Mouse (Mus musculus) MN1 (cell line): ENCODE measurements around the gene Vps18.

ENCODE experiments used
- DNase-seq: peaks from one replicate; pipeline ENCODE4 v3.0.0-alpha.2; 2016; ENCODE audit warnings: low spot score

Vps18 gene

DNA sequence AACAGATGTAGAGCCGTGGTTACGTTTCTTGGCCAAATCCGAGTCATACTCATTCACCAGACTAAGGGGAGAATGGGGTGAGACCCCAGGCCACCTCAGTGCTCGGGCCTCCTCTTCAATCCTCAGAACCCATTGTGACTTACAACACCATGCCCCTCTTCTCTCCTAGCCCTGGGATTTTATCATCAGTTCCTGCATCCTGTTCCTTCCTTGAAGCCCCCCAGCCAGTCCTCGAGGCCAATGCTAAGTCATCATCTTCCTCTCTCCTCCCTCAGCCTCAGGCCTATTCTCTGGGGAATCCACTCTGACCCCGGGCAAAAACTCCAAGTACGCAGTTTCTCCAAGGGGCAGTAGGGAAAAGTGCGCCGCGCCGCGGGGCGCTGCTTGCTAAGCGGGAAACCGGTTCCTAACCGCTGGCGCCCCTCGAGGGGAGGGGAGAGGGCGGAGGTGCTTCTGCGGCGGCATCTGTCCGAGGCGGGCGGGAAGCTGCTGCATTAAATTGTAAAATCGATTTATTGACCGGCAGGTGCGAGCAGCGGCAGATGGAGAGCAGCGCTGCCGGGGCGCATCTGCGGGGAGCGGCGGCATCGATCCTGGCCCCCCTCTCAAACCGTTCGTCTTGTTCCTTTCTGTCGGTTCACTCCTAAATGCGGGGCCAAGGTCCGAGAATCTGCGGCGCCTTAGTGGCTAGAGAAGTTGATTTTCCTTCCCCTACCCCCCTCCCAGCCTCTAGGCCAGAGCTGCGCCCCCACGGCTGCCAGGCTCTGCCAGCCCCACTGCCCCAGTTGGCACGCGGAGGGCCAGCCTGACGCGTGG, 33.4 kb downstream of the Vps18 start:
- DNase-seq: peak; percentile 46

DNA sequence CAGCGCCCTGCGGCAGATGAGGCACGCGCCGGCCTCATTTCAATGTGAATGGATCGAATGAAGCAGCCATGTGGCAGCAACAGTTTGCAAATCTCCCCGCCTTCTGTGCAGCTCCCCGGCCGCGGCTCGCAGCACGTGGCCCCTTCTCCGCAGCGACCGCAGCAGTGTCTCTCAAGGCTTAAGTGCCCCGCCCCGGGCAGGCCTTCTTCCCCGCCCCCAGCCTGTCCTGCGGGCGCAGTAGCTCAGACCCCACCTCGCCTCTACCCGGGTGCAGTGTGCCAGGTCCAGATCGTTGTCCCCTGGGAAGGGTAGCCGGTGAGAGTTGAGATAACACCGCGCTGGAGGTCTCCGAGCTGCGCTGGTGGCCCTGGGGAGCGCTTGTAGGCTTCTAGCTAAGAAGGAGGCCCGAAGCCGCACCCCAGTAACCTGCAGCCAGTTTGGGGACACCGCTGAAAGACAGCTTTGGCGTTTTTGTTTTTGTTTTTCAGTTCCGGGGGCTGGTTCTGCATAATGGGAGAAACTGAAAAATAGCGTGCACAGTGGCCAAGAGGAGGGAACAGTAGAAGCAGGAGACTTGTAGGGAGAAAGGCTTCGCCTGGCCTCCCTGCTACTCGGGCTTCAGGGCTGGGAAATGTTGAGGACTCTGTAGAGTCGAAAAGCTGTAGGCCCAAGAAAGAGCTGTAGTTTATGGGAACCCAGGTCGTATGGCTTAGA, 34.2 kb downstream of the Vps18 start:
- peak; percentile 65 for DNase-seq

DNA sequence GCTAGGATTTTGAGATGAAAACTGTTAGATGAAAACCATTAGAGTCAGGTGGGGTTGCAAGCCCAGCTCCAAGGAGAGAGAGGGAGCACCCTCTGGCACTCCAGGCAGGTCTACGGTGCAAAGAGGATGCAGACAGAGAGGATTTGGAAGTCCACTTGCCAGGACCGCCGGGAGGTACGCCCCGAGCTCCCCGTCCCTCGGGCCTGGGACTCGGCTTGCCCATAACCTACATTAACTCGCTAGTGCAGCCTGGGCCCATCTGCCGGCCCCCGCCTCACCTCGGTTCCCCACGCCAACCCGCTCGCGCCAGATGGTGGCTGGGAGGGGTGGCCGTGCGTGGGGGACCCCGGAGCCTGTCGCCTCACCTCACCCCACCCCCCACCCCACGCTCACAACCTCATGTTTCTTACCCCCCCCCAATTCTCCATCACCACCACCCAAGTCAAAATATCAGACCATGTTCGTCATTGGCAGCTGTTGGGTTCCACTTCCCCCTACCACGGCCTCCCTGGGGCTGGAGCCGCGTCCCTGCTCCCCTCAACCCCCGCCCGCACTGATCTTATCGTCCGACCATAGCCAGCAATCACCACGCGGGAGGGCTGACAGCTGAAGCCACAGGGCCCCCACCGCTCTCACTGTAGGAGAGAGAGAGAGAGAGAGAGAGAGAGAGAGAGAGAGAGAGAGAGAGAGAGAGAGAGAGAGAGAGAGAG, 35.5 kb downstream of the Vps18 start:
- no peak for DNase-seq

DNA sequence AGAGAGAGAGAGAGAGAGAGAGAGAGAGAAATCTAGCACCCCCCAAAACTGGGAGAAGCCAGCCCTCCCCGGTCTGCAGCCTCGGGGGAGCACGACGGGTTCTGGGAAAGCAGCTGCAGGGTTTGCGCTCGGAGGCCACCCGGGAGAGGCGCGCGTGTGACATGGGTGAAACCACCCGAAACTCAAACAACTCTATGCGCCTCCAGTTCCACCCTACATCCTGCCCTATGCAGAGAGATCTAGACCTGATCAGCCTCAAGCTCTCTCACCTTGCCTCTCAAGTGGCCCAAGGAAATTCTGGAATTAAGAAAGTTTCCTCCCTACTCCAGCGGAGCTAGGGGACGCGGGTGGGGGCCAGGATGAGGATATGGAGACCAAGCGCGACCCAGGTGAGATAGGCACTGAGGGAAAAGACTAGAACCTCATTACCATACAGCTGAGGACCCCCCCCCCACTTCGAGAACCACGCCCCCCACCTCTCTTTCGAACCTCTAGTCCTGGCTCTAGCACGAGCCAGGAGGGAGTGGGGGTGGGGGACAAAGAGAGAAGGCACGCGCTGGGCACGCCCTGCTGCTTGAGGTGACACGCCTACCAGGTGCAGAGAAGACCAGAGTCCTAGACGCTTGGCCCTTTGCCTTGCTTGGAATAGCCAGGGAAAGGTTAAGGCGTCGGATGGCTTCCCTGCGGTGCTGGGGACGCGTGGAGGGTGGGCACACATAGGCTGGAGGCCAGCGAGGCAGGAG, 36.2 kb downstream of the Vps18 start:
- DNase-seq: no peak

DNA sequence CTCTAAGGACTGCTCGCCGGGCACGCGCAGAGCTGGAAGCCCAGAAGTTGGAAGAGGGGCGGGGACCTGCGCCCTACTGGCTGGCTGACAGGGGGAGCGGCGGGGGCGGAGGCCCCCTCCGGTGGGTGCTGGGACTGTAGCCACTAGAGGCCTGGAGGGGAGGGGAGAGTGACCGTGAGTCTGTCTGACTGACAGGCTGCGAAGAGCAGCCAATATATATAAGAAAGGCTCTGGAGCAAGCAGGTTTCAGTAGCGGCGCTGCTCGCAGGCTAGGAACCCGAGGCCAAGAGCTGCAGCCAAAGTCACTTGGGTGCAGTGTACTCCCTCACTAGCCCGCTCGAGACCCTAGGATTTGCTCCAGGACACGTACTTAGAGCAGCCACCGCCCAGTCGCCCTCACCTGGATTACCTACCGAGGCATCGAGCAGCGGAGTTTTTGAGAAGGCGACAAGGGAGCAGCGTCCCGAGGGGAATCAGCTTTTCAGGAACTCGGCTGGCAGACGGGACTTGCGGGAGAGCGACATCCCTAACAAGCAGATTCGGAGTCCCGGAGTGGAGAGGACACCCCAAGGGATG, 37.1 kb downstream of the Vps18 start, which contains the start of gene Dll4:
Gene Dll4, plus strand, starts transcription at position 217 of the 576 bp plus-strand sequence.
- peak; percentile 71 for DNase-seq

DNA sequence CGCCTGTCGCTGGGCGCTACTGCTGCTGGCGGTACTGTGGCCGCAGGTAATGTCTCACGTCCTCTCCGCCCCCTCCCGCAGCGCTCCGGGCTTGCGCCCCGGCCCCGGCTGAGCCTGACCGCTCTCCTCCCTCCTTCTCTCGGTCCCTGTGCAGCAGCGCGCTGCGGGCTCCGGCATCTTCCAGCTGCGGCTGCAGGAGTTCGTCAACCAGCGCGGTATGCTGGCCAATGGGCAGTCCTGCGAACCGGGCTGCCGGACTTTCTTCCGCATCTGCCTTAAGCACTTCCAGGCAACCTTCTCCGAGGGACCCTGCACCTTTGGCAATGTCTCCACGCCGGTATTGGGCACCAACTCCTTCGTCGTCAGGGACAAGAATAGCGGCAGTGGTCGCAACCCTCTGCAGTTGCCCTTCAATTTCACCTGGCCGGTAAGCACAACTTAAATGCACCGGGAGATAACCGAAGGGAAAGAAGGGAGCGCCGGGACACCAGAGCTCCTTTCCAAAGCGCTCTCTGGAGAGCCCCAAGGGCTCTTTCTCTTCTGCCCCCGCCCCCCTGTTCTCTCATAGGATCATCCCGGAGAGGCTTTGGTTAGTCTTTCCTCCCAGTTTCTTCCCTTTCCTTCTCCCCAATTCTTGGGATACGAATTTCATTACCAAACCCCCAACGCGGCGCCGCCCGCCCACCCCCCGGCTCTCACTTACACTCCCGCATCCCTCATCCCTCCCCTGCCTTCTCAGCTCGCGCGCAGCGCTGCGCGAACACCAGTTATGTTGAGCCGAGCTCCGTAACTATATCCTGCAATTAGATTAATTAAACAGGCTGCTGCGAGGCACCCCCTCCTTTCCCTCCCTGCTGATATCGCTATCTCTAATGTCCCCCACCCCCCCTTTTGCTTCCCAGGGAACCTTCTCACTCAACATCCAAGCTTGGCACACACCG, 37.9 kb downstream of the Vps18 start:
- DNase-seq: peak; percentile 33

DNA sequence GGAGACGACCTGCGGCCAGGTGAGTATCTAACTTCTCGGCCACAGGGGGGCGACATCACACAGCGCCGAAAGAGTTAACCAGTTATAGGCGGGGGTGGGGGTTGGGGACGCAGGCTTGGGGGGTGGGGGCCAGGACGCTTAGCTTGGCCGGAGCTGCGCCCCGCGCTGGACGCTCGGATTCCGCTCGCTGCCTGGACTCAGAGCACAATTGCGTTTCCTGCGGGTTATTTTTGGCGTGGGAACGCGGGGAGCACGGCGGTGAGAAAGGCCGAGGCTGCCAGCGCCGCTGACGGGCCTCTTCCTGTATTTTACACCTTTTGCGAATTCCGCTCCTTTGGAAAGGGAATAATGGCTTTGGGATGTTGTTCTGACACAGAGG, 38.6 kb downstream of the Vps18 start:
- peak; percentile 26 for DNase-seq

DNA sequence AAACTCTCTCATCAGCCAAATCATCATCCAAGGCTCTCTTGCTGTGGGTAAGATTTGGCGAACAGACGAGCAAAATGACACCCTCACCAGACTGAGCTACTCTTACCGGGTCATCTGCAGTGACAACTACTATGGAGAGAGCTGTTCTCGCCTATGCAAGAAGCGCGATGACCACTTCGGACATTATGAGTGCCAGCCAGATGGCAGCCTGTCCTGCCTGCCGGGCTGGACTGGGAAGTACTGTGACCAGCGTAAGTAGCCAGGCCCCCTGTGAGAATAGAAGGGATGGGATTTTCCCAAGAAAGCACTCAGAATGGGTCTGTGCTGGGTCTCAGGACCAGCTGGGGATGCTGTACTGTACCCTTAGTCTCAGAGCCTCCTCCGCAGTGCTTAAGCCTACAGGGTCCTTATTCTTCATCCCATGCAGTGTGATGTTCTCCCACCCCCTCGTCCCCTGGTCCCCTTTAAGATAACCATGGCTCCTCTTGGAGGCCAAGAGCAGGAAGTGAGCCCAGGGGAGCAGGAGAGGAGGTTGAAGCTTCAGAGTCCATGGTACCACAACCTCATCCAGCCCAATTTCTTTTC, 39.5 kb downstream of the Vps18 start:
- no peak for DNase-seq

DNA sequence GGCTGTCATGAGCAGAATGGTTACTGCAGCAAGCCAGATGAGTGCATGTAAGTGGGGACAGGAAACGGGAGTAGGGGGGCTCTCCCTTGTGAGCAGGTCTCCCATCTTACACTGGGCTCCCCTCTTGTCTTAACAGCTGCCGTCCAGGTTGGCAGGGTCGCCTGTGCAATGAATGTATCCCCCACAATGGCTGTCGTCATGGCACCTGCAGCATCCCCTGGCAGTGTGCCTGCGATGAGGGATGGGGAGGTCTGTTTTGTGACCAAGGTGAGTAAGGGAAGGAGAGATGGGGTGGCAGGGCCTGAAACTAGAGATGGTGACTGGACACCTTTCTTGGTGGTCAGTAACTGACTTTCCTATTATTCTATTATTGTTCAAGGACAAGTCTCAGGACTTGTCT, 40.0 kb downstream of the Vps18 start:
- no peak for DNase-seq

DNA sequence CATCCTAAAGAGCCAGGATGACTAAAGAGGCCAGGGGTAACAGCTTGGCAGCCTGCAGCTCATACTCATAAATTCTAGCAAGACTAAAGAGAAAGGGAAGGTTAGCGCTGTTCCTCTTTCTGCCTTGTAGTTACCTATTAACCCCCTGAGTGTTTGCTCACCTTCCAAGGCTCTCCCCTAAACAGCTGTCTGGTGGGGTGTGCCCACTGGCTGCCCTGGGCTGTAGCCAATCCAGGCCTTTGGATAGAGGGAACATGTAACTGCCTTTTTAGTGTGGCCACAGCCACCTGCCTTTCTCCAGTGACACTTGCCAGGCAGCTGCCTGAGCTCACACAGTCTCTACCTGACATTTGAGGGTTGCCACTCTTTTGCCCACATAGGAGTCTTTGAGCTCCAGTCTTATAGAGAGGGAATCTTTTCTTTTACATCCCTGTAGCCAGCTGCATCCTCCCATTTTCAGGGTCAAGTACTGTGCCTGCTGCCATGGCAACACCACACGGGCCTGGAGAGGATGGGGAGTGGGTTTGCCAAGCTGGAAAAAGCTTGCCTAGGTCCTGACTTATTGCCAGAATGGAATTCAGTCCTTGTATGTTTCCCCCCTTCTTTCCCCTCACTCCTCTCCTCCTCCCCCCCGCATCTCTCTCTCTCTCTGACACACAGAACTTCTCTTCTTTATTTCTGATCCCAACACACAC, 40.7 kb downstream of the Vps18 start:
- no peak for DNase-seq

DNA sequence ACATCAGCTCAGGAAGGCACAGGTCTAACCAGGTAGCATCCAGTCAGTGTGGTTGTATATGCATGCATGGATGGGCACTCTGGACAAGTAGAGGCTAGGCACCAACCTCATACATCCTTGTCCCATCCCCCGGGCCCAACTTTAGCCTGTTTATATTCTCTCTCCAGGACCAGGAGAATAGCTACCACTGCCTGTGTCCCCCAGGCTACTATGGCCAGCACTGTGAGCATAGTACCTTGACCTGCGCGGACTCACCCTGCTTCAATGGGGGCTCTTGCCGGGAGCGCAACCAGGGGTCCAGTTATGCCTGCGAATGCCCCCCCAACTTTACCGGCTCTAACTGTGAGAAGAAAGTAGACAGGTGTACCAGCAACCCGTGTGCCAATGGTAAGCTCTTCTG, 42.3 kb downstream of the Vps18 start:
- DNase-seq: no peak

DNA sequence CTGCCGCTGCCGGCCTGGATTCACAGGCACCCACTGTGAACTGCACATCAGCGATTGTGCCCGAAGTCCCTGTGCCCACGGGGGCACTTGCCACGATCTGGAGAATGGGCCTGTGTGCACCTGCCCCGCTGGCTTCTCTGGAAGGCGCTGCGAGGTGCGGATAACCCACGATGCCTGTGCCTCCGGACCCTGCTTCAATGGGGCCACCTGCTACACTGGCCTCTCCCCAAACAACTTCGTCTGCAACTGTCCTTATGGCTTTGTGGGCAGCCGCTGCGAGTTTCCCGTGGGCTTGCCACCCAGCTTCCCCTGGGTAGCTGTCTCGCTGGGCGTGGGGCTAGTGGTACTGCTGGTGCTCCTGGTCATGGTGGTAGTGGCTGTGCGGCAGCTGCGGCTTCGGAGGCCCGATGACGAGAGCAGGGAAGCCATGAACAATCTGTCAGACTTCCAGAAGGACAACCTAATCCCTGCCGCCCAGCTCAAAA, 43.7 kb downstream of the Vps18 start:
- no peak for DNase-seq

DNA sequence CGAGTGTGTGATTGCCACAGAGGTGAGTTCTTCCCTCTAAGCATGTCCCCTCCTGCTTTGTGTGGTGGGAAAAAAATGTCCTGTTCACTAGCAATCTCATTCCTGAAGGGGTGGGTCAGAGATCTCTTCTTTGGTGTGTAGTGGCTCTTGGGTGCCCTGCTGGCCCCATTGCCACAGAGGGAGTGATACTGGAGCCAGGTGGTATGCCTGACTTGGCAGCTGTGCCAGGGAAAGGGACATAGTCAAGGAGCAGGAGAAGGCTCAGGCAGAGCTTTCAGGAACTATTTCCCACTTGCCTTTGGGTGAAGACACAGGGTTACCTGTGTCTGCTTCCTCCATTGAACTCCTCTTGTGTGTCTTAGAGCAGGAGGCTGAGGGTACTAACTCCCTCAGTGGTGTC, 45.6 kb downstream of the Vps18 start:
- DNase-seq: no peak

DNA sequence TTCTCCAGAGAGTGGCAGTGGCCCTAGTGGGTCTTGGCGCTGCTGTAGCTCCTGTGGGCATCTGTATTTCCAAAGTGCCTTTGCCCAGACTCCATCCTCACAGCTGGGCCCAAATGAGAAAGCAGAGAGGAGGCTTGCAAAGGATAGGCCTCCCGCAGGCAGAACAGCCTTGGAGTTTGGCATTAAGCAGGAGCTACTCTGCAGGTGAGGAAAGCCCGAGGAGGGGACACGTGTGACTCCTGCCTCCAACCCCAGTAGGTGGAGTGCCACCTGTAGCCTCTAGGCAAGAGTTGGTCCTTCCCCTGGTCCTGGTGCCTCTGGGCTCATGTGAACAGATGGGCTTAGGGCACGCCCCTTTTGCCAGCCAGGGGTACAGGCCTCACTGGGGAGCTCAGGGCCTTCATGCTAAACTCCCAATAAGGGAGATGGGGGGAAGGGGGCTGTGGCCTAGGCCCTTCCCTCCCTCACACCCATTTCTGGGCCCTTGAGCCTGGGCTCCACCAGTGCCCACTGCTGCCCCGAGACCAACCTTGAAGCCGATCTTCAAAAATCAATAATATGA, 46.5 kb downstream of the Vps18 start:
- no peak for DNase-seq

DNA sequence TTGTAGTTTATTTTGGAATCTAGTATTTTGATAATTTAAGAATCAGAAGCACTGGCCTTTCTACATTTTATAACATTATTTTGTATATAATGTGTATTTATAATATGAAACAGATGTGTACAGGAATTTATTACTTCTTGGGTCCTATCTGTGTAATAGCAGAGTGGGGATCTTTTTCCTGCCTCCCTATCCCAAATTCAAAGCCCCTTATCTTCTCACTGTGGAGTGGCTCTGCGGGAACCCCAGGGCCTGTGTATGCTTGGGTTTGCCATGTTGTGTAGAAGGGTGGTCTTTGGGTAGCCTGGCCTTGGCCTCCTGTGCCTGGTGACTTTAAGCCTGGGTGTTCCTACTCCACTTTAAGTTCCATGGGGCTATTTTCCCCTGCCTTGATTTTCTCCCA, 47.0 kb downstream of the Vps18 start:
- no peak for DNase-seq

DNA sequence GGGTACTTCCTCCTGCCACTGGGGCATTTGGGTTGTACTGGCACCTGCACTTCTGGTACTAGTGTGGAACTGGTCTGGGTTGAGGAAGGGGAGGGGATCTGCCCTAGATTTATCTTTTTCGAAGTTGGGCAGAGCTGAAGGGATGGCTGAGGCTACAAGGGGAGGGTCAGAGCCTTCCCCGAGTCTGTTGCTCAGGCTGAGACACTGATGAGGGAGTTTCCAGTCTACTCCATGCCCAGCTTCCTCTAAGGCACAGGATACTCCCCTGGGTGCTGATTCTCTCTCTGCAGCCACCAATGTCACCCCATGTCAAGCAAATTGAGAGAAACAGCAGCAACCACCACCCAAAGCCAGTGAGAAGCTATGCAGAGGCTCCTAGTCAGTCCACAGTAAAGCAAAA, 47.5 kb downstream of the Vps18 start:
- no peak for DNase-seq

DNA sequence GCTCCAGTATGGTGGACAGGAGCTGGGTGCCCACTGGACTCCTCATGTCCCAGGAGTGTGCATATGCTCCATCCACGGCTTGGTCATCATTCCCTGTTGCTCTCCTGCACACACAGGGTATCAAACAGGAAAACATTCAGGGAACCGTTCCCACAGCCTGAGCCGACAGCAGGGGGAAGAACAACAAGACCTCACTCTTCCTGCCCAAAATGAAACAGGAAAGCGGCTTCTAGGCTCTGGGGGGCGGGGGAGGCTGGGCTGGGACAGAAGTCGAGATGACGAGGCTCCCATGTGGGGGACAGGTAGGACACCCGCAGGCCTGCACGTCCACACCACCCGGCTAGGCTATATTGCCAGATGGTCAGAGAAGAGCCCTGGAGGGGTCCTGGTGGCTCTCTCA, 47.9 kb downstream of the Vps18 start:
- no peak for DNase-seq

DNA sequence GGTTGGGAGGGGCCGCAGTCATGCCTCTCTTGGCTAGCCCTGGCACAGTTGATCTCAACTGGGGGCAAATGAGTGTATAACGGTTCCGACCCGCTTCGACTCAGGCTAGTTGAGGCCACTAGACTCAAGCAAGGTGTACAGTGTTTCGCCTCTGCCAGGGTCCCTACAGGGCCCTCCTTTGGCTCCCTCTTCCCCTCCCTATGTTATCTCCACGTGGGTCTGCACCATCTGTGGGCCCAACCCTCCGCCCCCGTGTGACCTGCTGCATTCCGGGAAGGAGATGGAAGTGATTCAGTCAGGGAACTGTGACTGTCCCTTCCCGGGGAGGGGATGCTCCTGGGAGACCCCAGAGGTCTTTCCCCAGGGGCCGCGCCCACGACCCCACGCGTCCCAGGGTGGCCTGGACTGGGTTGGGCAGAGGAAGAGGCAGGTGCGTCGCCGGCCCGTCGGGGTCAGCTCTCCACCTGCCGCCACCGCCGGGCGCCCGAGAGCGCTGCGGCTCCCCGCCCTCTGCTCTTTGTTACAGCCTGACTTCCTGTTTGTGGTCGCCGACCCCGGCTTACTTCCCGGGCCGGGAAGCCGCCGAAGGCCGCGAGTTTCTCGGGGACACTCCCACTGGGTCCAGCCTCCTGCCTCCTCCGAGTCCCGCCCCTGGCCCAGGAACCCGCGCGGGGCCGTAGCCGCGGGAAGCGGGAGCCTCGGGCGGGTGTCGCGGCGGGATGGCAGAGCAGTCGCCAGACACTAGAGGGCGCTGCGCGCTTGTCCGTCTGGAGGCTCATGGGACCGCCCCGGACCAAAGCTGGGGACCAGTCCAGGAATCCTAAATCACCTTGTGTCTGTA, 49.1 kb downstream of the Vps18 start:
- peak; percentile 90 for DNase-seq
